Mouse (Mus musculus) ovary, adult 10 weeks (tissue): ENCODE data around the gene Clec2e. TPM values are rescaled to one million over a fixed set of nuclear protein-coding genes. Genes with fewer than 3 reads are reported as not detected.

Experiments used
- polyA plus RNA-seq: library from polyadenylated mRNA; stranded (reverse); fragments of 350-450 nt; fragmentation: Illumina TruSeq; extraction: RNeasy Lipid Tissue Mini Kit (QIAGEN cat#74804); gene quantifications from one replicate; pipeline ENCODE4 v1.2.3, GENCODE M21; 2014

Clec2e gene
- 0.86 TPM for polyA plus RNA-seq

GRCm38 (mm10) chr6:129100794-129101193 lies at the start of gene Clec2e:
Clec2e (minus strand) TSS chr6:129100913.

GRCm38 (mm10) chr6:129045601-129046000 lies 55.1 kb downstream of the Clec2e start, which contains the start of gene Klrb1f:
Klrb1f (plus strand) TSS chr6:129045901.

Other genes with a start within 250 kb of the Clec2e start
- 1.7 TPM for gene Clec2i, start 213.3 kb downstream of the Clec2e start, polyA plus RNA-seq
- 2.9 TPM for gene BC035044, start 209.8 kb downstream of the Clec2e start, polyA plus RNA-seq
- gene Clec2g, start 166.5 kb downstream of the Clec2e start, polyA plus RNA-seq = not detected
- 1.6 TPM for gene Klrb1f, start 55.0 kb downstream of the Clec2e start, polyA plus RNA-seq
- 56.6 TPM for gene Clec2d, start 79.7 kb upstream of the Clec2e start, polyA plus RNA-seq
- 1.3 TPM for gene Cd69, start 174.5 kb upstream of the Clec2e start, polyA plus RNA-seq
- not detected for gene 4922502D21Rik, start 230.9 kb upstream of the Clec2e start, polyA plus RNA-seq
- gene Clec12a, start 241.8 kb upstream of the Clec2e start, polyA plus RNA-seq = 24.3 TPM